Mouse (Mus musculus) kidney, embryonic 14.5 days (tissue): Measurements from ENCODE around the gene Wdr86. TPM values are rescaled to one million over a fixed set of nuclear protein-coding genes. Genes with fewer than 3 reads are reported as not detected.
"Not testable (repeated sequence)": the region's sequence is repeated elsewhere in the genome, so short reads cannot be mapped to it uniquely, and the experiment has no call there.

Source experiments
- ATAC-seq: fragments of 200-750 bp; cut with Nextera tagmentation; 2 replicates; pipeline ENCODE4 v1.8.0; 2017; ENCODE audit warnings: moderate number of reproducible peaks, mild to moderate bottlenecking, moderate TSS enrichment, moderate library complexity; ENCODE audit not compliant: low FRiP score, low TSS enrichment
- H3K27ac ChIP-seq: fragments of 300-500 bp; sonication (generic); 2 replicates; pipeline ENCODE4 v1.5.1; 2014; ENCODE audit warnings: low read depth, mild to moderate bottlenecking, low read length, moderate library complexity, mixed read lengths
- H3K27me3 ChIP-seq: fragments of 300-500 bp; sonication (generic); 2 replicates; pipeline ENCODE4 v1.6.1; 2014; ENCODE audit warnings: mild to moderate bottlenecking, low read length; ENCODE audit not compliant: control insufficient read depth, insufficient read depth
- H3K36me3 ChIP-seq: fragments of 300-500 bp; sonication (generic); 2 replicates; pipeline ENCODE4 v1.6.1; 2014; ENCODE audit warnings: low read length, mixed read lengths; ENCODE audit not compliant: control insufficient read depth, insufficient read depth
- H3K4me1 ChIP-seq: fragments of 300-500 bp; sonication (generic); 2 replicates; pipeline ENCODE4 v1.6.1; 2014; ENCODE audit warnings: low read length, mixed read lengths; ENCODE audit not compliant: control insufficient read depth, insufficient read depth
- H3K4me2 ChIP-seq: fragments of 300-500 bp; sonication (generic); replicated peaks from 2 replicates; pipeline ENCODE4 v1.6.1; 2014; ENCODE audit warnings: low read depth, mild to moderate bottlenecking, low read length
- H3K4me3 ChIP-seq: fragments of 300-500 bp; sonication (generic); 2 replicates; pipeline ENCODE4 v1.5.1; 2014; ENCODE audit warnings: mild to moderate bottlenecking, low read length
- H3K9ac ChIP-seq: fragments of 300-500 bp; sonication (generic); 2 replicates; pipeline ENCODE4 v1.6.1; 2014; ENCODE audit warnings: low read depth, mild to moderate bottlenecking, low read length, moderate library complexity
- H3K9me3 ChIP-seq: fragments of 300-500 bp; sonication (generic); 2 replicates; pipeline ENCODE4 v1.6.1; 2016; ENCODE audit warnings: low read length; ENCODE audit not compliant: control insufficient read depth
- WGBS: fragments of 180-500 bp; shearing (Covaris S2); extraction: QIAGEN DNeasy Blood & Tissue Kit; methylation state at CpG from one replicate; pipeline ENCODE4 v1.1.7; 2014; 5-methylcytosine and 5-hydroxymethylcytosine counted together
- polyA plus RNA-seq: library from polyadenylated mRNA; unstranded; fragments of >200 nt; fragmentation: Nextera tagmentation; extraction: Ambion mirVana; gene quantifications from 2 replicates; pipeline ENCODE4 v1.2.1, GENCODE M21; 2014

Gene Wdr86
- polyA plus RNA-seq = 36.1 and 37.0 TPM in 2 replicates

DNA sequence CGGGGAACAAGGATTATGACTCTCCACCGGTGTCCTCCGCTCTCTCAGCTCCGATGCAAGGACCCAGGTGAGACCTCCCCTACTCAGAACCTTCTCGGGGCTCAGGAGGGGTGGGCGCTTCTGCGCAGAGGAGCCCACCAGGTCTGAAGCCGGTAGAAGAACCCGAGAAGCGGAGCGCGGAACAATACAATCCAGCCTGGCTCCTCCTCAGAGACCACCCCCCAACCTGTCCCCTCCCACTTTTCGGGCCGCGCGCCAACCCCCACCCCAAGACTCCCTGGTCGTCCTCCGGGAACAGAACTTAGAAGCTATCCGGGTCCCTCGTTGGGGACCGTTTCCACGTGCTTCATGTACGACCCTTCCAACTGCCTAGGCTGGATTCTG lies at the start of gene Wdr86:
Wdr86 (minus strand) TSS at position 240 of the 384 bp plus-strand sequence.
- Histone ChIP-seq H3K27me3 (0 out of 2 replicates have a peak, but pooled peaks cover 3% of the 10 kb centered on the region), H3K36me3 (no peaks in the 10 kb centered on the region), H3K9ac (peak within 1 kb of the TSS; percentile 86), H3K9me3 (no peaks in the 10 kb centered on the region), H3K4me2 (peak within 1 kb of the TSS; percentile 82), H3K27ac (peak within 1 kb of the TSS; percentile 65), H3K4me1 (peaks cover 32% of the 10 kb centered on the region), H3K4me3 (peak within 1 kb of the TSS; percentile 71)
- peak; percentile 36 for ATAC-seq
- WGBS = under 1% methylated on average over 23 of the region's 23 CpGs

DNA sequence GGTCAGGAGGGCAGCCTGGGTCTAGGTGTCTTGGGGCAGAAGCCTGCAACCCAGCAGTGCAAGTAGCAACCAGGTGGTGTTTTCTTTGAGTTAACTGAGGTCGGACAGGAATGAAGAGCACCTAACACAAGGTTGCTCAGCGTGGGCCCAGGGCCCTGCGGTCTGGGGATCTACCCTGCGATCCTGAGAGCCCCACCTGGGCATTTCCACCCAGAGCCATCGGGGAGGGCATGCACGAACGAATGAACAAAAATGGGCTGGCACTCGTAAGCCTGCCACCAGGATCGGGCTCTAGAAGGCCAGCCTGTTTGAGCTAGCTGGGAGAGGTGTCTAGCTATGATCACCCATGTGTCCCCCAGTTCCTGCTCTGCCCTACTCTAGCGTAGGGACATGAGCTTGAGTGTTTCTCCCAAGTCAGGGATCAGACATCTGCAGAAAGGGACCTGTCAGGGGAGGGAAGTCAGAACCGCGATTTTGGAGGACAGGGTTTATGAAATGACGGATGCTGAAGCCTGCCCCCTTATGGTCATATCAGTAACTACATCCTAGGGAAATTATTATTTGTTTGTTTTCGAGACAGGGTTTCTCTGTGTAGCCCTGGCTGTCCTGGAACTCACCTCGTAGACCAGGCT lies 49.5 kb upstream of the Wdr86 start:
- Histone ChIP-seq H3K4me3 (no peak overlapping the region), H3K4me2 (no peak overlapping the region), H3K9ac (no peak overlapping the region), H3K27ac (no peak overlapping the region), H3K36me3 (no peaks in the 10 kb centered on the region), H3K4me1 (0 out of 2 replicates have a peak, but pooled peaks cover 3% of the 10 kb centered on the region), H3K9me3 (peaks cover 2% of the 10 kb centered on the region; the same call in 1 of the 2 replicates), H3K27me3 (no peaks in the 10 kb centered on the region)
- ATAC-seq = peak; percentile 61; the same call in 1 of the 2 replicates
- WGBS = 47% methylated on average over 15 of the region's 15 CpGs

DNA sequence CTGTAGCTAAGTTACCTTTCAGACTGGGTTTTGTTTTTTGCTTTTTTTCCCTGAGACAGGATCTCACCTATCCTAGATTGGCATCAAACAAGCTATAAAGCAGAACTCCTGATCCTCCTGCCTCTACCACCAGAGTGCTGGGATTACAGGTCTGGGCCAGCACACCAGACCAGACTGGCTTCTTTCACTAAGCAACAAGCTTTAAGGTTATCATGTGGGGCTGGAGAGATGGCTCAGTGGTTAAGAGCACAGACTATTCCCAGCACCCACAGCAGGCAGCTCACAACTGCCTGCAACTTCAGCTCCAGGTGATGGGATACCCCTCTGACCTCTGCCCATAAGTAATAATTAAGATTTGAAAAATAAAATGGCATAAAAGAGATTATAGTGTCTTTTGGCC lies 48.8 kb upstream of the Wdr86 start:
- H3K27me3 ChIP-seq = no peaks in the 10 kb centered on the region
- H3K27ac ChIP-seq = no peak overlapping the region
- no peaks in the 10 kb centered on the region for H3K36me3 ChIP-seq
- H3K4me1 ChIP-seq = 0 out of 2 replicates have a peak, but pooled peaks cover 3% of the 10 kb centered on the region
- no peak overlapping the region for H3K4me2 ChIP-seq
- no peak overlapping the region for H3K4me3 ChIP-seq
- no peaks in the 10 kb centered on the region; the same call in 1 of the 2 replicates for H3K9me3 ChIP-seq
- no peak overlapping the region for H3K9ac ChIP-seq
- no peak for ATAC-seq

DNA sequence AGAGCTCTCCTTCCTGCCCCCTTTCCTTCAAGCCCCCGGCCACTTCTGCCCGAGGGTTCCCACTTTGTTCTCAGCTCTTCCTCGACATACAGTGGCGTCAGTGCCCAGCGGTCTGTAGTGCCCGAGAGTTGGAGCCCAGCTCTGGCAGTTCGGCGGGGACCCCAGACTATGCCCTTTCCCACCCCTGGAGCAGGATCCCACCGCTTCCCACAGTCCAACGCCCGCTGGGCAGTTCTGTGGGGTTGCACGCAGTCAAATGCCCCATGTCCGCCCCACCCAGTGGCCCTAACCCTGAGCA lies 48.3 kb upstream of the Wdr86 start:
- no peaks in the 10 kb centered on the region; the same call in 1 of the 2 replicates for H3K9me3 ChIP-seq
- H3K9ac ChIP-seq = no peak overlapping the region
- no peak overlapping the region for H3K4me3 ChIP-seq
- H3K27me3 ChIP-seq = no peaks in the 10 kb centered on the region
- H3K27ac ChIP-seq = no peak overlapping the region
- H3K4me2 ChIP-seq = peak overlapping the region; percentile 29
- H3K36me3 ChIP-seq = no peaks in the 10 kb centered on the region
- ATAC-seq = peak; percentile 61; the same call in 1 of the 2 replicates
- 0 out of 2 replicates have a peak, but pooled peaks cover 3% of the 10 kb centered on the region for H3K4me1 ChIP-seq
- 50% methylated on average over 13 of the region's 13 CpGs for WGBS

DNA sequence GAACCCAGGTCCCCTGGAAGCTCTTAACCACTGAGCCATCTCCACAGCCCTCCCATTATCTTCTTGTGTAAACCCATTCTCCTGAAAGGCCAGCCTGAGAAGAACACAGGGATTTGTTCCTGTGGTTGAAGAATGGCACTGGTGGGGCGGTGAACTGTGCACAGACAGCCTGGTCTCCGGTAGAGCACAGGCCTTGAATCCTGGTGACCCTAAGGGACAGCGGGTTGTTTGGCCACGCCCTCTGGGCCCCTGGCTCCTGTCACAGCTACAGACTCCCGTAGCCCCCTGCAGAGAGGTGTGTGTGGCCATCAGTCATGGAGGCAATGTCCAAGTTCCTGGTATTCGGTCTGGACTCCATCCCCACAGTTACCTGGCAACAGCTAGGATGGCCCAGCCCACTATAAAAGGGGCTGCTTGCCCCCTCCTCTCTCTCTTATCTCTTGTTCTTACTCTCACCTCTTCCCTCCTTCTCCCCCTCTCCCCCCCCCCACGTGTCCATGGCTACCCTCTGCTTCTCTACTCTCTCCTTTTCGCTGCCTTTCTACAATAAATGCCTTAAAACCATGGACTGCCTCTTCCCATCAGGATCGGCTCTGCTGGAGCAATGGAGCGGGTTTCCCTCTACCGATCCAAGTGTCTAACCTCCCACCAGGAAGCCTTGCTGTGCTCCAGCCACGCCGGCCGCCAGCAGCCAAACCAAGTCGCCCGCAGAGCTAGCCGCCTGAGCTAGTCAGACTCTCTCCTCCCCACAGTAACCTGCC lies 47.7 kb upstream of the Wdr86 start:
- H3K4me1 ChIP-seq = 0 out of 2 replicates have a peak, but pooled peaks cover 3% of the 10 kb centered on the region

DNA sequence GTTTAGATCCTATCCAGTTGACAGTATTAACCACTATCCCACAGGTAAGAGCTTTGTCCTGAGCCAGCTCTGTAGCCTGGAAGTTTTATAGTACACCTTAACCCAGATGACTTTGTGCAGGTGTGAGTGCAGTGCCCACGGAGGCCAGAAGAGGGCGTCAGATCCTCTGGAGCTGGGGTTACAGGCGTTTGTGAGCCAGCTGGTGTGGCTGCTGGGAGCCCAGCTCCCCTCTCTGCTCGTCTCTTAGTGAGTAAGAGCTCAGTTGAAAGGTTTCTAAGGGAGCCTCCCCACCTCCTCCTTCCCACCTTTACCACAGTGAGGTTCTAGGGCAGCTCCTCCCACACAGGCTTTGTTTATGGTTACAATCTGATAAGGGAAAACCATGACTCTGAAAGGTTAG lies 46.2 kb upstream of the Wdr86 start:
- no peak overlapping the region for H3K4me2 ChIP-seq
- no peak; the same call in 1 of the 2 replicates for ATAC-seq
- no peak overlapping the region for H3K27ac ChIP-seq
- 54% methylated on average over 4 of the region's 4 CpGs for WGBS
- no peaks in the 10 kb centered on the region for H3K36me3 ChIP-seq
- 0 out of 2 replicates have a peak, but pooled peaks cover 3% of the 10 kb centered on the region for H3K4me1 ChIP-seq
- no peaks in the 10 kb centered on the region; the same call in 1 of the 2 replicates for H3K9me3 ChIP-seq
- no peaks in the 10 kb centered on the region for H3K27me3 ChIP-seq
- H3K9ac ChIP-seq = no peak overlapping the region
- H3K4me3 ChIP-seq = no peak overlapping the region

More for the DNA sequence above, 47.7 kb upstream of the Wdr86 start:
- Histone ChIP-seq H3K4me3 (no peak overlapping the region), H3K36me3 (no peaks in the 10 kb centered on the region), H3K9me3 (no peaks in the 10 kb centered on the region; the same call in 1 of the 2 replicates), H3K27me3 (no peaks in the 10 kb centered on the region), H3K27ac (no peak overlapping the region), H3K9ac (no peak overlapping the region), H3K4me2 (peak overlapping the region; percentile 29)
- WGBS = 28% methylated on average over 17 of the region's 17 CpGs
- ATAC-seq = peak; percentile 40; the same call in 1 of the 2 replicates

DNA sequence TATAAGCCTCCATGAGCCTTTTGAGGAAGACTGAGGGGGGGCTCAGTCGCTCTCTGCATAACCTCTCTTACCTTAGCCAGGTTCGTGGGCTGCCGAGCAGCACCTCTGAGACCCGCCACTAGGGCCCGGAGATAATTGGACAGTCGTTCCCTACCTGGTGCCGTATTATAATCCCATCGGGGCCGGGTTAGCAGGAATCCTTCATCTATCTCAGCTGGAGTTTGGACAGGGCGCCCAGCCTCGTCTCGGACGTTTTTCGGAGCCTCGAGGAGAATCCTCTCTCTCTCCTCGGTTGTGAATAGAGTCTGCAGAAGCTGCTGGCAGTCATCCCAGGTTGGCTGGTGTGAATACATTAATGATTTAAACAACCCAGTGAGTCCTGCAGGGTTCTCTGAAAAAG lies 44.0 kb upstream of the Wdr86 start:
- H3K4me3 ChIP-seq, ATAC-seq, H3K4me1 ChIP-seq, H3K27me3 ChIP-seq, H3K36me3 ChIP-seq, H3K9ac ChIP-seq, H3K4me2 ChIP-seq, H3K27ac ChIP-seq, H3K9me3 ChIP-seq: not testable (repeated sequence)
- 94% methylated on average over 16 of the region's 16 CpGs for WGBS

DNA sequence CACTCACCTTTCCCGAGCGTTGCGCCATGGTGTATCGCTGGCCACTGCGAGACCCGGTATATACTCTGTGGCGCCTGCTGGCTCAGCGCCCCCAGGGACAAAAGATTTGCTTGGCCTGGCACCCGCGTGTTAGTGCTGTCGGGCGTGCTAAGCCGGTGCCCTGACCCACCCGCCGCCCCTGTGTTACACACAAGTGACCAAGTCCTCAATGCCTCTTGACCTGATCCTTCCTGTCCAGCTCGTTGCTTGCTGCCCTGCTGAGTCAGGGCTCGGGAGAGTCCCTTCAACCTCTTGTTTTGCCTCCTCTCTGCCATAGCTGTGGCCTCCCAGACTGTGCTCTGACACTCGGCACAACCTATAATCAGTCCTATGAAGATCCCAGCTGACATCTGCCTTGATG lies 27.3 kb upstream of the Wdr86 start, which contains the start of gene Crygn:
Crygn (minus strand) TSS at position 193 of the 400 bp plus-strand sequence.
- Histone ChIP-seq H3K27ac (no peak within 1 kb of the TSS), H3K9ac (no peak within 1 kb of the TSS), H3K4me2 (no peak within 1 kb of the TSS), H3K36me3 (no peaks in the 10 kb centered on the region), H3K4me3 (no peak within 1 kb of the TSS), H3K4me1 (0 out of 2 replicates have a peak, but pooled peaks cover 7% of the 10 kb centered on the region), H3K9me3 (no peaks in the 10 kb centered on the region), H3K27me3 (no peaks in the 10 kb centered on the region)
- 50% methylated on average over 18 of the region's 18 CpGs for WGBS
- 0 out of 2 replicates have a peak, but pooled peaks have one; percentile 15 for ATAC-seq

DNA sequence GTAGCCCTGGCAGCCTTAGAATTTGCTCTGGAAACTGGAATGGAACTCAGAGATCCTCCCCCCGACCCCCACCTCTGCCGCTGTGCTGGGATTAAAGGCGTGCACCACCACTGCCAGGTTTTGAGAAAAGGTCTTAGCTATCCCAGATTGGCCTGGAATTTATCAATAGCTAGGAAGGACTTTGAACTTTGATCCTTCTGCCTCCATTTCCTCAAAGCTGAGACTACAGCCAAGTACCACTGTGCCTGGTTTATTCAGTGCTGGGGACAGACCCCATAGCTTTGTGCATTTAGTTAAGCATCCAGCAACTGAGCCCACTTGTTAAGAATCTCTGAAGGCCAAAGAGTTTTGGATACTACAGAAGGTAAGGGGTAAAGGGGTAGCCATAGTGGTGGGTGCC lies 26.4 kb upstream of the Wdr86 start:
- Histone ChIP-seq H3K9ac (no peak overlapping the region), H3K27ac (no peak overlapping the region), H3K27me3 (no peaks in the 10 kb centered on the region), H3K4me2 (no peak overlapping the region), H3K9me3 (no peaks in the 10 kb centered on the region), H3K4me1 (peaks cover 14% of the 10 kb centered on the region), H3K4me3 (no peak overlapping the region), H3K36me3 (no peaks in the 10 kb centered on the region)
- ATAC-seq = no peak
- 75% methylated on average over 3 of the region's 3 CpGs for WGBS
